29 mouse cellular contexts compared by ENCODE assay signal in the genomic region with DNA sequence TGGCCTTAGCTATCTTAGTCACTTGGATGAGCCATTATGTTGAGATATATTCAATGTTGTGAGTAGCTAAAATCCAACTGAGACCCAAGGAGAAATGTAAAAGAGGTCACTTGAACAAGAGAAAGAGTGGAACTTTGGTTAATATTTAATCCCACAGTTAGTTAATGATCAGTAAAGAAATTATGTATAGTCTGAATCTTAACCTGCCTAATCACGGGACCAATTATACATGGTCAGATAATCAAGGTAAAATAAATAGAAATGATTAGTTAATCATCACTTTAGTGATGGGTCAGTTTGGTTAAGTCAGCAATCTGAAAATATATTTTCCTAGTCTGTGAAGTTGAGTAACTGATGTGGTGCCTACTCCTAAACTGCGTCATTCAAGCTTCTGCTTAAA. TPM values are rescaled to one million over a fixed set of nuclear protein-coding genes. Genes with fewer than 3 reads are reported as not detected.
DNase-seq lines count a peak whose midpoint lies in the region; ATAC-seq and TF ChIP-seq lines count a peak whose summit lies in the region.
"Had no signal": no experiment of that assay in that cellular context is flagged by ENCODE, and none has a peak within 500 bp of the region (broad histone marks: within the 10 kb centered on the region; RNA-seq: fewer than 3 reads in every experiment).

No protein-coding gene starts in this region.

- no peak overlapping the region for H3K4me2 ChIP-seq in kidney, postnatal 0 days (ENCODE audit: low read length)
- H3K4me2 ChIP-seq in liver, postnatal 0 days (ENCODE audit: low read depth, low read length), result 0 out of 2 replicates have a peak overlapping the region, but pooled peaks have one; percentile 15
- H3K4me2 ChIP-seq in liver, embryonic 12.5 days, result no peak overlapping the region
- peak overlapping the region; percentile 28 for H3K4me2 ChIP-seq in intestine, postnatal 0 days (replicated peaks; ENCODE audit: low read depth)
- H3K4me2 ChIP-seq in midbrain, embryonic 14.5 days (ENCODE audit: low read length), result no peak overlapping the region
- H3K4me2 ChIP-seq: forebrain, embryonic 13.5 days; heart, embryonic 13.5 days; hindbrain, embryonic 12.5 days had no signal

- DNase-seq in kidney, adult 9 months, result peak; percentile 64
- no peak for DNase-seq in kidney, postnatal 14 days
- DNase-seq in kidney, postnatal 0 days (ENCODE audit: low spot score), result peak; percentile 26
- no peak for DNase-seq in kidney, postnatal 4 days
- no peak for DNase-seq in liver, postnatal 0 days
- no peak for DNase-seq in midbrain, embryonic 14.5 days
- DNase-seq: adrenal gland, postnatal 10 days; adrenal gland, postnatal 36 days; B cell, adult 2 months; cerebellum, adult 18-20 months; cerebellum, adult 9-10 months; cerebellum, postnatal 14 days; gastrocnemius, postnatal 10 days; gastrocnemius, postnatal 36 days; heart, adult 2 months had no signal

- no peaks in the 10 kb centered on the region for H3K27me3 ChIP-seq in kidney, postnatal 0 days (ENCODE audit: insufficient read depth, low read length)
- no peaks in the 10 kb centered on the region for H3K27me3 ChIP-seq in liver, postnatal 0 days (ENCODE audit: insufficient read depth, low read length)
- no peaks in the 10 kb centered on the region for H3K27me3 ChIP-seq in liver, embryonic 12.5 days (replicated peaks)
- H3K27me3 ChIP-seq in intestine, postnatal 0 days (replicated peaks; ENCODE audit: control insufficient read depth, insufficient read depth, low read length), result no peaks in the 10 kb centered on the region
- H3K27me3 ChIP-seq in midbrain, embryonic 14.5 days (ENCODE audit: control insufficient read depth, insufficient read depth, low read length), result no peaks in the 10 kb centered on the region
- H3K27me3 ChIP-seq: CH12.LX; forebrain, embryonic 13.5 days; heart, embryonic 13.5 days; hindbrain, embryonic 12.5 days had no signal

- H3K9ac ChIP-seq in kidney, postnatal 0 days (ENCODE audit: low read depth, low read length), result no peak overlapping the region
- H3K9ac ChIP-seq in liver, postnatal 0 days (replicated peaks), result no peak overlapping the region
- no peak overlapping the region for H3K9ac ChIP-seq in liver, embryonic 12.5 days
- no peak overlapping the region for H3K9ac ChIP-seq in intestine, postnatal 0 days (ENCODE audit: low read depth, low read length)
- no peak overlapping the region for H3K9ac ChIP-seq in midbrain, embryonic 14.5 days (replicated peaks; ENCODE audit: low read length)
- H3K9ac ChIP-seq: forebrain, embryonic 13.5 days; heart, embryonic 13.5 days; hindbrain, embryonic 12.5 days had no signal

- no peaks in the 10 kb centered on the region for H3K36me3 ChIP-seq in kidney, postnatal 0 days (ENCODE audit: insufficient read depth, low read length)
- H3K36me3 ChIP-seq in liver, postnatal 0 days (replicated peaks; ENCODE audit: insufficient read depth, low read length), result no peaks in the 10 kb centered on the region
- no peaks in the 10 kb centered on the region for H3K36me3 ChIP-seq in liver, embryonic 12.5 days
- H3K36me3 ChIP-seq in intestine, postnatal 0 days (ENCODE audit: control insufficient read depth, insufficient read depth), result no peaks in the 10 kb centered on the region
- H3K36me3 ChIP-seq in midbrain, embryonic 14.5 days (ENCODE audit: control insufficient read depth, insufficient read depth, low read length), result no peaks in the 10 kb centered on the region
- H3K36me3 ChIP-seq: forebrain, embryonic 10.5 days; G1E; heart, embryonic 10.5 days; heart, embryonic 13.5 days; hindbrain, embryonic 12.5 days had no signal

- H3K4me3 ChIP-seq in kidney, postnatal 0 days (replicated peaks; ENCODE audit: low read depth, low read length), result no peak overlapping the region
- H3K4me3 ChIP-seq in liver, postnatal 0 days (ENCODE audit: low read depth, low read length), result no peak overlapping the region
- H3K4me3 ChIP-seq in liver, embryonic 12.5 days, result no peak overlapping the region
- H3K4me3 ChIP-seq in intestine, postnatal 0 days (ENCODE audit: low read depth, low read length), result no peak overlapping the region
- H3K4me3 ChIP-seq in midbrain, embryonic 14.5 days (replicated peaks; ENCODE audit: low read depth, low read length), result no peak overlapping the region
- H3K4me3 ChIP-seq: forebrain, embryonic 10.5 days; forebrain, embryonic 13.5 days; heart, adult 2 months; heart, embryonic 10.5 days; heart, embryonic 13.5 days; hindbrain, embryonic 12.5 days had no signal

- TF ChIP-seq EP300 in liver, postnatal 0 days (IDR thresholded peaks at IDR 0.05; ENCODE audit: low read depth), result no peak

- TF ChIP-seq CTCF in kidney, postnatal 0 days (IDR thresholded peaks at IDR 0.05; ENCODE audit: low read depth), result no peak
- TF ChIP-seq CTCF in liver, postnatal 0 days (IDR thresholded peaks at IDR 0.05; ENCODE audit: low read depth), result no peak
- no peak for TF ChIP-seq CTCF in intestine, postnatal 0 days (IDR thresholded peaks at IDR 0.05; ENCODE audit: low read depth)

- peak overlapping the region; percentile 72 for H3K27ac ChIP-seq in kidney, postnatal 0 days
- H3K27ac ChIP-seq in liver, postnatal 0 days (ENCODE audit: low read depth), result no peak overlapping the region
- H3K27ac ChIP-seq in liver, embryonic 12.5 days, result no peak overlapping the region
- H3K27ac ChIP-seq in intestine, postnatal 0 days (ENCODE audit: low read depth, low read length), result no peak overlapping the region
- H3K27ac ChIP-seq in midbrain, embryonic 14.5 days (replicated peaks; ENCODE audit: low read depth, low read length), result no peak overlapping the region
- H3K27ac ChIP-seq: forebrain, embryonic 10.5 days; forebrain, embryonic 13.5 days; heart, adult 2 months; heart, embryonic 10.5 days; heart, embryonic 13.5 days; hindbrain, embryonic 12.5 days had no signal

- no peaks in the 10 kb centered on the region for H3K9me3 ChIP-seq in kidney, postnatal 0 days (replicated peaks; ENCODE audit: low read length)
- no peaks in the 10 kb centered on the region for H3K9me3 ChIP-seq in liver, postnatal 0 days (ENCODE audit: low read length)
- H3K9me3 ChIP-seq in liver, embryonic 12.5 days (replicated peaks), result no peaks in the 10 kb centered on the region
- no peaks in the 10 kb centered on the region for H3K9me3 ChIP-seq in intestine, postnatal 0 days (ENCODE audit: control insufficient read depth)
- no peaks in the 10 kb centered on the region for H3K9me3 ChIP-seq in midbrain, embryonic 14.5 days (ENCODE audit: control insufficient read depth, low read length)
- H3K9me3 ChIP-seq: forebrain, embryonic 10.5 days; forebrain, embryonic 13.5 days; G1E; heart, embryonic 10.5 days; heart, embryonic 13.5 days; hindbrain, embryonic 12.5 days had no signal

- peaks cover 5% of the 10 kb centered on the region; the same call in 1 of the 2 replicates for H3K4me1 ChIP-seq in kidney, postnatal 0 days (replicated peaks; ENCODE audit: insufficient read depth, low read length)
- H3K4me1 ChIP-seq in liver, postnatal 0 days (ENCODE audit: insufficient read depth), result peaks cover 8% of the 10 kb centered on the region; the same call in 1 of the 2 replicates
- no peaks in the 10 kb centered on the region for H3K4me1 ChIP-seq in liver, embryonic 12.5 days
- H3K4me1 ChIP-seq in intestine, postnatal 0 days (replicated peaks; ENCODE audit: control insufficient read depth, insufficient read depth, low read length), result no peaks in the 10 kb centered on the region
- no peaks in the 10 kb centered on the region for H3K4me1 ChIP-seq in midbrain, embryonic 14.5 days (ENCODE audit: control insufficient read depth, insufficient read depth, low read length)
- H3K4me1 ChIP-seq: forebrain, embryonic 10.5 days; forebrain, embryonic 13.5 days; heart, embryonic 10.5 days; heart, embryonic 13.5 days; hindbrain, embryonic 12.5 days had no signal

- WGBS in kidney, postnatal 0 days, result 64% methylated on average over 2 of the region's 2 CpGs
- WGBS in liver, postnatal 0 days (ENCODE audit: insufficient replicate concordance), result 49% methylated on average over 2 of the region's 2 CpGs
- 67% methylated on average over 2 of the region's 2 CpGs for WGBS in liver, embryonic 12.5 days (ENCODE audit: insufficient replicate concordance)
- 43% methylated on average over 2 of the region's 2 CpGs for WGBS in intestine, postnatal 0 days
- 92% methylated on average over 2 of the region's 2 CpGs for WGBS in midbrain, embryonic 14.5 days

- ATAC-seq in kidney, postnatal 0 days (replicated peaks; ENCODE audit: low FRiP score, low read depth), result 0 out of 2 replicates have a peak, but pooled peaks have one; percentile 40
- ATAC-seq in liver, postnatal 0 days, result no peak
- no peak for ATAC-seq in liver, embryonic 12.5 days
- ATAC-seq in intestine, postnatal 0 days, result peak; percentile 43; the same call in 1 of the 2 replicates
- no peak for ATAC-seq in midbrain, embryonic 14.5 days (ENCODE audit: low FRiP score, low TSS enrichment)
- ATAC-seq: forebrain, embryonic 13.5 days; forebrain, embryonic 16.5 days; Patski had no signal

RNA-seq across cellular contexts. Expression of a gene that starts 8.4 kb away (rescaled TPM):
- 0.80 and 1.2 TPM in 2 replicates for polyA plus RNA-seq in kidney, postnatal 0 days (2015; fragmentation: Nextera tagmentation; extraction: Ambion mirVana)
- not detected in 2 replicates for polyA plus RNA-seq in liver, postnatal 0 days (2015; fragmentation: Nextera tagmentation; extraction: Ambion mirVana)
- polyA plus RNA-seq in liver, embryonic 12.5 days (2016; fragmentation: Nextera tagmentation; extraction: Ambion mirVana), result not detected in 2 replicates
- not detected in 2 replicates for polyA plus RNA-seq in intestine, postnatal 0 days (2015; fragmentation: Nextera tagmentation; extraction: Ambion mirVana)
- not detected in 2 replicates for polyA plus RNA-seq in midbrain, embryonic 14.5 days (2014; fragmentation: Nextera tagmentation; extraction: Ambion mirVana)
- polyA plus RNA-seq: embryonic facial prominence, embryonic 11.5 days; embryonic facial prominence, embryonic 14.5 days; forebrain, embryonic 10.5 days; forebrain, embryonic 13.5 days; forebrain, embryonic 16.5 days; G1E; heart, embryonic 10.5 days; heart, embryonic 13.5 days; heart, embryonic 16.5 days; hindbrain, embryonic 12.5 days; Patski had no signal

RNA-seq across cellular contexts. Expression of a gene that starts 40.6 kb away (rescaled TPM):
- 25.4 and 25.7 TPM in 2 replicates for polyA plus RNA-seq in kidney, postnatal 0 days (2015; fragmentation: Nextera tagmentation; extraction: Ambion mirVana)
- 2.2 and 2.8 TPM in 2 replicates for polyA plus RNA-seq in liver, postnatal 0 days (2015; fragmentation: Nextera tagmentation; extraction: Ambion mirVana)
- polyA plus RNA-seq in liver, embryonic 12.5 days (2016; fragmentation: Nextera tagmentation; extraction: Ambion mirVana), result 2.8 and 3.4 TPM in 2 replicates
- polyA plus RNA-seq in intestine, postnatal 0 days (2015; fragmentation: Nextera tagmentation; extraction: Ambion mirVana), result 34.2 and 36.9 TPM in 2 replicates
- 5.7 and 7.6 TPM in 2 replicates for polyA plus RNA-seq in midbrain, embryonic 14.5 days (2014; fragmentation: Nextera tagmentation; extraction: Ambion mirVana)

RNA-seq across cellular contexts. Expression of a gene that starts 48.5 kb away (rescaled TPM):
- polyA plus RNA-seq in kidney, postnatal 0 days (2015; fragmentation: Nextera tagmentation; extraction: Ambion mirVana), result 18.7 and 19.9 TPM in 2 replicates
- polyA plus RNA-seq in liver, postnatal 0 days (2015; fragmentation: Nextera tagmentation; extraction: Ambion mirVana), result 3.9 and 4.0 TPM in 2 replicates
- 4.0 and 4.1 TPM in 2 replicates for polyA plus RNA-seq in liver, embryonic 12.5 days (2016; fragmentation: Nextera tagmentation; extraction: Ambion mirVana)
- polyA plus RNA-seq in intestine, postnatal 0 days (2015; fragmentation: Nextera tagmentation; extraction: Ambion mirVana), result 6.0 and 7.3 TPM in 2 replicates
- 6.0 and 9.4 TPM in 2 replicates for polyA plus RNA-seq in midbrain, embryonic 14.5 days (2014; fragmentation: Nextera tagmentation; extraction: Ambion mirVana)

RNA-seq across cellular contexts. Expression of a gene that starts 55.0 kb away (rescaled TPM):
- 3.1 and 4.2 TPM in 2 replicates for polyA plus RNA-seq in kidney, postnatal 0 days (2015; fragmentation: Nextera tagmentation; extraction: Ambion mirVana)
- 0.85 and 0.99 TPM in 2 replicates for polyA plus RNA-seq in liver, postnatal 0 days (2015; fragmentation: Nextera tagmentation; extraction: Ambion mirVana)
- polyA plus RNA-seq in liver, embryonic 12.5 days (2016; fragmentation: Nextera tagmentation; extraction: Ambion mirVana), result 0.80 and 0.83 TPM in 2 replicates
- 3.8 and 4.1 TPM in 2 replicates for polyA plus RNA-seq in intestine, postnatal 0 days (2015; fragmentation: Nextera tagmentation; extraction: Ambion mirVana)
- polyA plus RNA-seq in midbrain, embryonic 14.5 days (2014; fragmentation: Nextera tagmentation; extraction: Ambion mirVana), result 2.1 and 4.4 TPM in 2 replicates

Comparison
In these comparisons a context has a peak if more than half of its experiments do, and no peak if none do; other contexts are left out.
1. DNase-seq: peak in kidney, adult 9 months (single experiment) and kidney, postnatal 0 days (single experiment); none in kidney, postnatal 14 days (single experiment), kidney, postnatal 4 days (0 of 2), liver, postnatal 0 days (single experiment) and midbrain, embryonic 14.5 days (single experiment).
2. H3K4me2 ChIP-seq: peak in liver, postnatal 0 days (single experiment) and intestine, postnatal 0 days (single experiment); none in kidney, postnatal 0 days (single experiment), liver, embryonic 12.5 days (single experiment) and midbrain, embryonic 14.5 days (single experiment).
3. ATAC-seq: peak in kidney, postnatal 0 days (single experiment) and intestine, postnatal 0 days (single experiment); none in liver, postnatal 0 days (single experiment), liver, embryonic 12.5 days (single experiment) and midbrain, embryonic 14.5 days (single experiment).